Mouse (Mus musculus) liver, embryonic 13.5 days (tissue): ENCODE results near the gene Slc44a5. TPM values are rescaled to one million over a fixed set of nuclear protein-coding genes. Genes with fewer than 3 reads are reported as not detected.

ENCODE experiments used
- ATAC-seq: fragments of 200-750 bp; cut with Nextera tagmentation; 2 replicates; pipeline ENCODE4 v1.8.0; 2017; ENCODE audit warnings: low read depth, mild to moderate bottlenecking, moderate number of reproducible peaks, moderate library complexity
- DNase-seq: peaks from one replicate; pipeline ENCODE4 v3.0.0; 2022
- H3K27ac ChIP-seq: fragments of 300-500 bp; sonication (generic); 2 replicates; pipeline ENCODE4 v1.5.1; 2015; ENCODE audit warnings: moderate library complexity, mild to moderate bottlenecking, inconsistent platforms
- H3K27me3 ChIP-seq: fragments of 300-500 bp; sonication (generic); 2 replicates; pipeline ENCODE4 v1.6.1; 2015; ENCODE audit warnings: mild to moderate bottlenecking, inconsistent platforms
- H3K36me3 ChIP-seq: fragments of 300-500 bp; sonication (generic); 2 replicates; pipeline ENCODE4 v1.6.1; 2015; ENCODE audit warnings: mild to moderate bottlenecking, inconsistent platforms
- H3K4me1 ChIP-seq: fragments of 300-500 bp; sonication (generic); replicated peaks from 2 replicates; pipeline ENCODE4 v1.6.1; 2015; ENCODE audit warnings: inconsistent platforms
- H3K4me2 ChIP-seq: fragments of 300-500 bp; sonication (generic); 2 replicates; pipeline ENCODE4 v1.6.1; 2015; ENCODE audit warnings: inconsistent platforms, mild to moderate bottlenecking, moderate library complexity
- H3K4me3 ChIP-seq: fragments of 300-500 bp; sonication (generic); replicated peaks from 2 replicates; pipeline ENCODE4 v1.5.1; 2015; ENCODE audit warnings: mild to moderate bottlenecking, inconsistent platforms
- H3K9ac ChIP-seq: fragments of 300-500 bp; sonication (generic); 2 replicates; pipeline ENCODE4 v1.6.1; 2015; ENCODE audit warnings: mild to moderate bottlenecking, inconsistent platforms
- H3K9me3 ChIP-seq: fragments of 300-500 bp; sonication (generic); replicated peaks from 2 replicates; pipeline ENCODE4 v1.6.1; 2016; ENCODE audit warnings: inconsistent platforms
- WGBS: fragments of 180-500 bp; shearing (Covaris S2); methylation state at CpG from one replicate; pipeline ENCODE4 v1.1.7; 2015; ENCODE audit not compliant: insufficient replicate concordance; 5-methylcytosine and 5-hydroxymethylcytosine counted together
- polyA plus RNA-seq: library from polyadenylated mRNA; unstranded; fragments of >200 nt; fragmentation: Nextera tagmentation; extraction: Ambion mirVana; gene quantifications from 2 replicates; pipeline ENCODE4 v1.2.1, GENCODE M21; 2015

The Slc44a5 gene
- polyA plus RNA-seq, 1 experiment from 2014 or later = 0.24 TPM

- H3K27ac ChIP-seq = no peak overlapping the region
- no peaks in the 10 kb centered on the region for H3K27me3 ChIP-seq
- no peak overlapping the region for H3K4me3 ChIP-seq
- no peak for ATAC-seq
- H3K9ac ChIP-seq = no peak overlapping the region
- H3K4me2 ChIP-seq = no peak overlapping the region
- H3K9me3 ChIP-seq = no peaks in the 10 kb centered on the region
- peaks cover 19% of the 10 kb centered on the region for H3K4me1 ChIP-seq
- no peaks in the 10 kb centered on the region for H3K36me3 ChIP-seq
- DNase-seq = no peak
- WGBS = 76% methylated on average over 2 of the region's 2 CpGs
These were observed 235.2 kb downstream of the Slc44a5 start for GRCm38 (mm10) chr3:154208479-154208878.

GRCm38 (mm10) chr3:154209201-154209754, 236.0 kb downstream of the Slc44a5 start:
- ATAC-seq = peak; percentile 41; the same call in 1 of the 2 replicates
- Histone ChIP-seq H3K4me3 (no peak overlapping the region), H3K4me2 (no peak overlapping the region), H3K9me3 (no peaks in the 10 kb centered on the region), H3K36me3 (no peaks in the 10 kb centered on the region), H3K9ac (no peak overlapping the region), H3K4me1 (peaks cover 19% of the 10 kb centered on the region), H3K27ac (no peak overlapping the region), H3K27me3 (no peaks in the 10 kb centered on the region)
- 41% methylated on average over 4 of the region's 4 CpGs for WGBS
- no peak for DNase-seq

GRCm38 (mm10) chr3:154209776-154210430, 236.7 kb downstream of the Slc44a5 start:
- DNase-seq (no peak), ATAC-seq (no peak)
- H3K27ac ChIP-seq = no peak overlapping the region
- H3K27me3 ChIP-seq = no peaks in the 10 kb centered on the region
- no peaks in the 10 kb centered on the region for H3K36me3 ChIP-seq
- H3K4me1 ChIP-seq = peaks cover 17% of the 10 kb centered on the region
- H3K9me3 ChIP-seq = no peaks in the 10 kb centered on the region
- no peak overlapping the region for H3K9ac ChIP-seq
- H3K4me3 ChIP-seq = no peak overlapping the region
- 27% methylated on average over 4 of the region's 4 CpGs for WGBS
- H3K4me2 ChIP-seq = no peak overlapping the region

GRCm38 (mm10) chr3:154210431-154211055, 237.3 kb downstream of the Slc44a5 start:
- no peak overlapping the region for H3K4me3 ChIP-seq
- DNase-seq = no peak
- H3K27ac ChIP-seq = no peak overlapping the region
- H3K9ac ChIP-seq = no peak overlapping the region
- no peaks in the 10 kb centered on the region for H3K9me3 ChIP-seq
- ATAC-seq = no peak
- H3K4me2 ChIP-seq = no peak overlapping the region
- H3K4me1 ChIP-seq = peaks cover 19% of the 10 kb centered on the region
- WGBS = 57% methylated on average over 10 of the region's 10 CpGs
- no peaks in the 10 kb centered on the region for H3K27me3 ChIP-seq
- H3K36me3 ChIP-seq = no peaks in the 10 kb centered on the region

GRCm38 (mm10) chr3:154212551-154212950, 239.3 kb downstream of the Slc44a5 start:
- DNase-seq = no peak
- no peak overlapping the region for H3K9ac ChIP-seq
- H3K4me3 ChIP-seq = no peak overlapping the region
- H3K4me1 ChIP-seq = peaks cover 22% of the 10 kb centered on the region
- H3K27ac ChIP-seq = no peak overlapping the region
- no peaks in the 10 kb centered on the region for H3K9me3 ChIP-seq
- H3K4me2 ChIP-seq = no peak overlapping the region
- H3K27me3 ChIP-seq = no peaks in the 10 kb centered on the region
- 48% methylated on average over 2 of the region's 2 CpGs for WGBS
- peak; percentile 41; the same call in 1 of the 2 replicates for ATAC-seq
- H3K36me3 ChIP-seq = no peaks in the 10 kb centered on the region

GRCm38 (mm10) chr3:154215309-154215708, 242.1 kb downstream of the Slc44a5 start:
- Histone ChIP-seq H3K27ac (no peak overlapping the region), H3K27me3 (no peaks in the 10 kb centered on the region), H3K36me3 (no peaks in the 10 kb centered on the region), H3K9me3 (no peaks in the 10 kb centered on the region), H3K4me1 (peaks cover 12% of the 10 kb centered on the region), H3K9ac (no peak overlapping the region), H3K4me2 (no peak overlapping the region), H3K4me3 (no peak overlapping the region)
- ATAC-seq (peak; percentile 48; the same call in 1 of the 2 replicates), DNase-seq (no peak)
- WGBS = 32% methylated on average over 7 of the region's 7 CpGs

GRCm38 (mm10) chr3:154215779-154216178, 242.5 kb downstream of the Slc44a5 start:
- Histone ChIP-seq H3K9me3 (no peaks in the 10 kb centered on the region), H3K9ac (no peak overlapping the region), H3K27ac (no peak overlapping the region), H3K27me3 (no peaks in the 10 kb centered on the region), H3K4me3 (no peak overlapping the region), H3K36me3 (no peaks in the 10 kb centered on the region), H3K4me1 (peaks cover 12% of the 10 kb centered on the region), H3K4me2 (no peak overlapping the region)
- peak; percentile 54; the same call in 1 of the 2 replicates for ATAC-seq
- DNase-seq = no peak

GRCm38 (mm10) chr3:154222141-154222591, 248.9 kb downstream of the Slc44a5 start:
- Histone ChIP-seq H3K27me3 (no peaks in the 10 kb centered on the region), H3K9ac (no peak overlapping the region), H3K4me2 (no peak overlapping the region), H3K27ac (no peak overlapping the region), H3K36me3 (no peaks in the 10 kb centered on the region), H3K4me1 (no peaks in the 10 kb centered on the region), H3K4me3 (no peak overlapping the region), H3K9me3 (no peaks in the 10 kb centered on the region)
- DNase-seq (no peak), ATAC-seq (no peak)
- WGBS = 56% methylated on average over 8 of the region's 8 CpGs

GRCm38 (mm10) chr3:154222688-154223087, 249.5 kb downstream of the Slc44a5 start:
- 65% methylated on average over 4 of the region's 4 CpGs for whole genome bisulfite sequencing
- no peak overlapping the region for H3K27ac ChIP-seq

GRCm38 (mm10) chr3:154226100-154226752, 253.0 kb downstream of the Slc44a5 start:
- WGBS = 46% methylated on average over 10 of the region's 10 CpGs
- H3K27ac ChIP-seq = no peak overlapping the region
- H3K4me2 ChIP-seq = no peak overlapping the region
- no peaks in the 10 kb centered on the region for H3K9me3 ChIP-seq
- H3K27me3 ChIP-seq = no peaks in the 10 kb centered on the region
- ATAC-seq (no peak), DNase-seq (peak; percentile 24)
- H3K9ac ChIP-seq = no peak overlapping the region
- no peak overlapping the region for H3K4me3 ChIP-seq
- H3K36me3 ChIP-seq = no peaks in the 10 kb centered on the region
- no peaks in the 10 kb centered on the region for H3K4me1 ChIP-seq

More at GRCm38 (mm10) chr3:154222688-154223087, 249.5 kb downstream of the Slc44a5 start:
- H3K36me3 ChIP-seq = no peaks in the 10 kb centered on the region
- H3K4me1 ChIP-seq = no peaks in the 10 kb centered on the region
- ATAC-seq = no peak
- no peak overlapping the region for H3K4me3 ChIP-seq
- H3K4me2 ChIP-seq = no peak overlapping the region
- DNase-seq = no peak
- no peak overlapping the region for H3K9ac ChIP-seq
- no peaks in the 10 kb centered on the region for H3K9me3 ChIP-seq
- no peaks in the 10 kb centered on the region for H3K27me3 ChIP-seq

- Histone ChIP-seq H3K4me1 (no peaks in the 10 kb centered on the region), H3K36me3 (no peaks in the 10 kb centered on the region), H3K27me3 (no peaks in the 10 kb centered on the region), H3K4me2 (no peak overlapping the region), H3K4me3 (no peak overlapping the region), H3K9ac (no peak overlapping the region), H3K9me3 (no peaks in the 10 kb centered on the region), H3K27ac (no peak overlapping the region)
- 40% methylated on average over 1 of the region's 1 CpGs for WGBS
- no peak for ATAC-seq
- DNase-seq = no peak
These were observed 271.7 kb downstream of the Slc44a5 start for GRCm38 (mm10) chr3:154244932-154245331.
